Mouse (Mus musculus) heart, embryonic 13.5 days (tissue): ENCODE measurements around the gene Ppfia1. TPM values are rescaled to one million over a fixed set of nuclear protein-coding genes. Genes with fewer than 3 reads are reported as not detected.

Experiments used
- ATAC-seq: fragments of 200-750 bp; cut with Nextera tagmentation; 2 replicates; pipeline ENCODE4 v1.8.0; 2017; ENCODE audit warnings: moderate TSS enrichment; ENCODE audit not compliant: insufficient number of reproducible peaks, low FRiP score, low TSS enrichment; ENCODE audit errors: extremely low read depth
- H3K27ac ChIP-seq: fragments of 300-500 bp; sonication (generic); replicated peaks from 2 replicates; pipeline ENCODE4 v1.5.1; 2015; ENCODE audit warnings: moderate library complexity, mild to moderate bottlenecking, inconsistent platforms
- H3K27me3 ChIP-seq: fragments of 300-500 bp; sonication (generic); replicated peaks from 2 replicates; pipeline ENCODE4 v1.6.1; 2015; ENCODE audit warnings: mild to moderate bottlenecking, inconsistent platforms
- H3K36me3 ChIP-seq: fragments of 300-500 bp; sonication (generic); 2 replicates; pipeline ENCODE4 v1.6.1; 2015; ENCODE audit warnings: mild to moderate bottlenecking, inconsistent platforms
- H3K4me1 ChIP-seq: fragments of 300-500 bp; sonication (generic); 2 replicates; pipeline ENCODE4 v1.6.1; 2015; ENCODE audit warnings: inconsistent platforms
- H3K4me2 ChIP-seq: fragments of 300-500 bp; sonication (generic); 2 replicates; pipeline ENCODE4 v1.6.1; 2015; ENCODE audit warnings: inconsistent platforms, mild to moderate bottlenecking, moderate library complexity
- H3K4me3 ChIP-seq: fragments of 300-500 bp; sonication (generic); 2 replicates; pipeline ENCODE4 v1.5.1; 2015; ENCODE audit warnings: moderate library complexity, mild to moderate bottlenecking, inconsistent platforms
- H3K9ac ChIP-seq: fragments of 300-500 bp; sonication (generic); 2 replicates; pipeline ENCODE4 v1.6.1; 2015; ENCODE audit warnings: inconsistent platforms, mild to moderate bottlenecking, moderate library complexity
- H3K9me3 ChIP-seq: fragments of 300-500 bp; sonication (generic); 2 replicates; pipeline ENCODE4 v1.6.1; 2016; ENCODE audit warnings: inconsistent platforms
- WGBS: fragments of 180-500 bp; shearing (Covaris S2); methylation state at CpG from one replicate; pipeline ENCODE4 v1.1.7; 2015; ENCODE audit warnings: mixed read lengths; 5-methylcytosine and 5-hydroxymethylcytosine counted together
- polyA plus RNA-seq: library from polyadenylated mRNA; unstranded; fragments of >200 nt; fragmentation: Nextera tagmentation; extraction: Ambion mirVana; gene quantifications from 2 replicates; pipeline ENCODE4 v1.2.1, GENCODE M21; 2015

The Ppfia1 gene
- 19.5 and 23.3 TPM in 2 replicates for polyA plus RNA-seq

- Histone ChIP-seq H3K36me3 (peaks cover 38% of the 10 kb centered on the region), H3K9me3 (no peaks in the 10 kb centered on the region), H3K4me2 (peak within 1 kb of the TSS; percentile 86), H3K4me3 (peak within 1 kb of the TSS; percentile 97), H3K27ac (peak within 1 kb of the TSS; percentile 52; the same call in 1 of the 2 replicates), H3K9ac (peak within 1 kb of the TSS; percentile 98), H3K4me1 (peaks cover 32% of the 10 kb centered on the region), H3K27me3 (peaks cover 6% of the 10 kb centered on the region; the same call in 1 of the 2 replicates)
- under 1% methylated on average over 97 of the region's 97 CpGs for WGBS
- ATAC-seq, result peak; percentile 95
Measured at GRCm38 (mm10) chr7:144553237-144554122, at the start of gene Ppfia1. TSS of gene Ppfia1 (minus strand) at chr7:144553729.

GRCm38 (mm10) chr7:144600333-144600900 lies 46.9 kb upstream of the Ppfia1 start:
- WGBS, result 66% methylated on average over 6 of the region's 6 CpGs
- Histone ChIP-seq H3K9ac (no peak overlapping the region), H3K27me3 (no peaks in the 10 kb centered on the region), H3K36me3 (no peaks in the 10 kb centered on the region; the same call in 1 of the 2 replicates), H3K27ac (no peak overlapping the region), H3K9me3 (no peaks in the 10 kb centered on the region), H3K4me1 (peaks cover 7% of the 10 kb centered on the region), H3K4me2 (no peak overlapping the region), H3K4me3 (no peak overlapping the region)
- ATAC-seq, result no peak

GRCm38 (mm10) chr7:144589508-144589907 lies 36.0 kb upstream of the Ppfia1 start:
- Histone ChIP-seq H3K4me1 (no peaks in the 10 kb centered on the region), H3K9ac (no peak overlapping the region), H3K4me2 (no peak overlapping the region), H3K36me3 (peaks cover 3% of the 10 kb centered on the region; the same call in 1 of the 2 replicates), H3K9me3 (no peaks in the 10 kb centered on the region), H3K27ac (no peak overlapping the region), H3K27me3 (peaks cover 16% of the 10 kb centered on the region; the same call in 1 of the 2 replicates), H3K4me3 (no peak overlapping the region)
- ATAC-seq, result no peak
- 82% methylated on average over 3 of the region's 3 CpGs for WGBS

- ATAC-seq, result no peak
- Histone ChIP-seq H3K27me3 (peaks cover 17% of the 10 kb centered on the region; the same call in 1 of the 2 replicates), H3K9ac (no peak overlapping the region), H3K4me2 (no peak overlapping the region), H3K4me1 (peaks cover 11% of the 10 kb centered on the region), H3K27ac (no peak overlapping the region), H3K4me3 (no peak overlapping the region), H3K9me3 (no peaks in the 10 kb centered on the region), H3K36me3 (peaks cover 3% of the 10 kb centered on the region; the same call in 1 of the 2 replicates)
- WGBS, result 34% methylated on average over 2 of the region's 2 CpGs
Measured at GRCm38 (mm10) chr7:144587291-144587690, 33.8 kb upstream of the Ppfia1 start.

GRCm38 (mm10) chr7:144585648-144586047 lies 32.1 kb upstream of the Ppfia1 start:
- H3K4me1 ChIP-seq, result peaks cover 19% of the 10 kb centered on the region
- WGBS, result 15% methylated on average over 6 of the region's 6 CpGs
- H3K9me3 ChIP-seq, result no peaks in the 10 kb centered on the region
- no peak overlapping the region for H3K4me2 ChIP-seq
- no peaks in the 10 kb centered on the region for H3K36me3 ChIP-seq
- no peak overlapping the region for H3K27ac ChIP-seq
- H3K27me3 ChIP-seq, result peaks cover 17% of the 10 kb centered on the region; the same call in 1 of the 2 replicates
- no peak overlapping the region for H3K4me3 ChIP-seq
- ATAC-seq, result no peak
- H3K9ac ChIP-seq, result no peak overlapping the region

GRCm38 (mm10) chr7:144583619-144584018 lies 30.1 kb upstream of the Ppfia1 start:
- Histone ChIP-seq H3K27ac (no peak overlapping the region), H3K4me2 (0 out of 2 replicates have a peak overlapping the region, but pooled peaks have one; percentile 4), H3K4me1 (peaks cover 21% of the 10 kb centered on the region), H3K9ac (no peak overlapping the region), H3K9me3 (no peaks in the 10 kb centered on the region), H3K36me3 (peaks cover 19% of the 10 kb centered on the region), H3K4me3 (no peak overlapping the region), H3K27me3 (peaks cover 15% of the 10 kb centered on the region; the same call in 1 of the 2 replicates)
- WGBS, result 3% methylated on average over 4 of the region's 4 CpGs
- ATAC-seq, result no peak

- peak; percentile 45; the same call in 1 of the 2 replicates for ATAC-seq
- WGBS, result 1% methylated on average over 34 of the region's 34 CpGs
- H3K9ac ChIP-seq, result peak within 1 kb of the TSS; percentile 91
- peaks cover 19% of the 10 kb centered on the region for H3K36me3 ChIP-seq
- H3K4me3 ChIP-seq, result peak within 1 kb of the TSS; percentile 92
- no peaks in the 10 kb centered on the region for H3K9me3 ChIP-seq
- peaks cover 14% of the 10 kb centered on the region; the same call in 1 of the 2 replicates for H3K27me3 ChIP-seq
- H3K4me1 ChIP-seq, result peaks cover 30% of the 10 kb centered on the region
- peak within 1 kb of the TSS; percentile 96 for H3K27ac ChIP-seq
- H3K4me2 ChIP-seq, result peak within 1 kb of the TSS; percentile 87
Measured at GRCm38 (mm10) chr7:144582284-144582980, 28.9 kb upstream of the Ppfia1 start, which contains the start of gene Fadd. TSS of gene Fadd (minus strand) at chr7:144582463.

- H3K36me3 ChIP-seq, result peaks cover 19% of the 10 kb centered on the region
- peaks cover 30% of the 10 kb centered on the region for H3K4me1 ChIP-seq
- H3K4me2 ChIP-seq, result peak overlapping the region; percentile 87
- under 1% methylated on average over 42 of the region's 43 CpGs for WGBS
- ATAC-seq, result peak; percentile 80
- peaks cover 14% of the 10 kb centered on the region; the same call in 1 of the 2 replicates for H3K27me3 ChIP-seq
- peak overlapping the region; percentile 91 for H3K9ac ChIP-seq
- H3K27ac ChIP-seq, result peak overlapping the region; percentile 96
- peak overlapping the region; percentile 92 for H3K4me3 ChIP-seq
- H3K9me3 ChIP-seq, result no peaks in the 10 kb centered on the region
Measured at GRCm38 (mm10) chr7:144581559-144582283, 28.2 kb upstream of the Ppfia1 start.

- Histone ChIP-seq H3K4me1 (peaks cover 24% of the 10 kb centered on the region), H3K4me3 (no peak overlapping the region), H3K9ac (no peak overlapping the region), H3K4me2 (no peak overlapping the region), H3K9me3 (no peaks in the 10 kb centered on the region), H3K36me3 (peaks cover 19% of the 10 kb centered on the region), H3K27ac (peak overlapping the region; percentile 58), H3K27me3 (no peaks in the 10 kb centered on the region)
- no peak for ATAC-seq
- 60% methylated on average over 5 of the region's 5 CpGs for WGBS
Measured at GRCm38 (mm10) chr7:144577876-144578275, 24.3 kb upstream of the Ppfia1 start.

GRCm38 (mm10) chr7:144572234-144572633 lies 18.7 kb upstream of the Ppfia1 start:
- Histone ChIP-seq H3K4me2 (no peak overlapping the region), H3K4me1 (peaks cover 11% of the 10 kb centered on the region), H3K9ac (no peak overlapping the region), H3K27me3 (0 out of 2 replicates have a peak, but pooled peaks cover 7% of the 10 kb centered on the region), H3K4me3 (no peak overlapping the region), H3K9me3 (no peaks in the 10 kb centered on the region), H3K27ac (no peak overlapping the region), H3K36me3 (no peaks in the 10 kb centered on the region)
- ATAC-seq, result no peak
- WGBS, result 77% methylated on average over 5 of the region's 5 CpGs
